Mouse (Mus musculus) liver, adult (tissue): ENCODE measurements around the gene Brsk2.

Experiments
- GATA4 ChIP-seq: IDR thresholded peaks from 2 replicates; pipeline ENCODE4 v1.6.1; 2014; ENCODE audit warnings: mild to moderate bottlenecking, low read length; ENCODE audit not compliant: insufficient replicate concordance

Brsk2 gene

DNA sequence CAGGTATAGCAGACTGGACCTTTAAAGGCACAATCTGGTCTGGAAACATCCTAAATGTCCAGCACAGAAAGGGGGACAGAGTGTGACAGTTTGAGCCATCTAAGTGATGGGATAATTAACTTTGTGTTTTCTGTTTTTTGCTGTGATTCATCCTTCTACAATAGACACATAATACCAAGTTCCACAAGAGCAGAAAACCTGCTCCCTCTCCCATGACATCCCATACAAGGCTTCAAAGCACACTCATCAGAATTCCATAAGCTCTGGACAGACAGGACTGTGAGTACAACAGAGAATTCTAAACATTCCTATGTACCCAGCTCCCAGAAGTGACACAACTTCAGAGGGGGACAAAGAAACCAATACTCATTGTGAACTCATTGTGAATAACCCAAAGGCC is 101.0 kb downstream of the Brsk2 start:
- TF ChIP-seq GATA4 = no peak
